Mouse (Mus musculus) midbrain, postnatal 0 days (tissue): ENCODE results near the gene Sptlc3. TPM values are rescaled to one million over a fixed set of nuclear protein-coding genes. Genes with fewer than 3 reads are reported as not detected.

ENCODE experiments used
- ATAC-seq: fragments of 200-750 bp; cut with Nextera tagmentation; 2 replicates; pipeline ENCODE4 v1.8.0; 2017; ENCODE audit warnings: moderate number of reproducible peaks, mild to moderate bottlenecking, moderate TSS enrichment, moderate library complexity; ENCODE audit not compliant: low FRiP score
- DNase-seq: peaks from one replicate; pipeline ENCODE4 v3.0.0-alpha.2; 2015; ENCODE audit warnings: low spot score
- H3K27ac ChIP-seq: fragments of 300-500 bp; sonication (generic); 2 replicates; pipeline ENCODE4 v1.5.1; 2014; ENCODE audit warnings: low read depth, mild to moderate bottlenecking, low read length, mixed read lengths
- H3K27me3 ChIP-seq: fragments of 300-500 bp; sonication (generic); 2 replicates; pipeline ENCODE4 v1.6.1; 2014; ENCODE audit warnings: low read length, control low read depth, mixed read lengths; ENCODE audit not compliant: insufficient read depth
- H3K36me3 ChIP-seq: fragments of 300-500 bp; sonication (generic); 2 replicates; pipeline ENCODE4 v1.6.1; 2014; ENCODE audit warnings: low read length, control low read depth, mixed read lengths; ENCODE audit not compliant: insufficient read depth
- H3K4me1 ChIP-seq: fragments of 300-500 bp; sonication (generic); 2 replicates; pipeline ENCODE4 v1.6.1; 2014; ENCODE audit warnings: mild to moderate bottlenecking, control low read depth, antibody characterized with exemption, low read length, mixed read lengths; ENCODE audit not compliant: insufficient read depth
- H3K4me2 ChIP-seq: fragments of 300-500 bp; sonication (generic); 2 replicates; pipeline ENCODE4 v1.6.1; 2014; ENCODE audit warnings: low read depth, mild to moderate bottlenecking, low read length, mixed read lengths; ENCODE audit not compliant: poor library complexity, severe bottlenecking
- H3K4me3 ChIP-seq: fragments of 300-500 bp; sonication (generic); 2 replicates; pipeline ENCODE4 v1.5.1; 2014; ENCODE audit warnings: low read depth, mild to moderate bottlenecking, low read length, moderate library complexity
- H3K9ac ChIP-seq: fragments of 300-500 bp; sonication (generic); replicated peaks from 2 replicates; pipeline ENCODE4 v1.6.1; 2014; ENCODE audit warnings: mild to moderate bottlenecking, low read length, moderate library complexity, mixed read lengths; ENCODE audit not compliant: poor library complexity, severe bottlenecking
- H3K9me3 ChIP-seq: fragments of 300-500 bp; sonication (generic); 2 replicates; pipeline ENCODE4 v1.6.1; 2016; ENCODE audit warnings: low read length, control low read depth
- CTCF ChIP-seq: IDR thresholded peaks from 2 replicates; pipeline ENCODE4 v1.5.1; 2016; ENCODE audit warnings: antibody characterized with exemption, mild to moderate bottlenecking
- WGBS: fragments of 180-500 bp; shearing (Covaris S2); extraction: QIAGEN DNeasy Blood & Tissue Kit; methylation state at CpG from one replicate; pipeline ENCODE4 v1.1.7; 2014; 5-methylcytosine and 5-hydroxymethylcytosine counted together
- polyA plus RNA-seq: library from polyadenylated mRNA; unstranded; fragments of >200 nt; fragmentation: Nextera tagmentation; extraction: Ambion mirVana; gene quantifications from 2 replicates; pipeline ENCODE4 v1.2.1, GENCODE M21; 2015
- total RNA-seq: library from RNA; depleted of rRNA; stranded (reverse); fragments of >200 nt; gene quantifications from 2 replicates; pipeline ENCODE4 v1.2.3, GENCODE M21; 2014

The Sptlc3 gene
- total and polyA plus RNA-seq, 2 experiments from 2014 or later: 0.22 to 0.59 TPM

- no peaks in the 10 kb centered on the region for H3K27me3 ChIP-seq
- H3K9ac ChIP-seq: no peak overlapping the region
- H3K4me1 ChIP-seq: no peaks in the 10 kb centered on the region; the same call in 1 of the 2 replicates
- TF ChIP-seq CTCF: no peak
- 17% methylated on average over 7 of the region's 7 CpGs for WGBS
- no peak overlapping the region for H3K27ac ChIP-seq
- no peaks in the 10 kb centered on the region for H3K9me3 ChIP-seq
- no peaks in the 10 kb centered on the region for H3K36me3 ChIP-seq
- ATAC-seq (no peak), DNase-seq (no peak)
- no peak overlapping the region for H3K4me2 ChIP-seq
- H3K4me3 ChIP-seq: no peak overlapping the region
Observed at GRCm38 (mm10) chr2:139601543-139602194, 108.0 kb downstream of the Sptlc3 start.

- Histone ChIP-seq H3K27ac (no peak overlapping the region), H3K4me2 (no peak overlapping the region), H3K9me3 (no peaks in the 10 kb centered on the region), H3K9ac (no peak overlapping the region), H3K27me3 (no peaks in the 10 kb centered on the region), H3K4me1 (peaks cover 15% of the 10 kb centered on the region; the same call in 1 of the 2 replicates), H3K36me3 (no peaks in the 10 kb centered on the region), H3K4me3 (no peak overlapping the region)
- ATAC-seq (no peak), DNase-seq (no peak)
- 37% methylated on average over 3 of the region's 3 CpGs for WGBS
- TF ChIP-seq CTCF: no peak
Observed at GRCm38 (mm10) chr2:139608167-139608566, 114.5 kb downstream of the Sptlc3 start.

- no peaks in the 10 kb centered on the region for H3K27me3 ChIP-seq
- no peak overlapping the region; the same call in 1 of the 2 replicates for H3K4me2 ChIP-seq
- ATAC-seq (no peak), DNase-seq (peak; percentile 34)
- no peaks in the 10 kb centered on the region for H3K36me3 ChIP-seq
- no peak overlapping the region for H3K4me3 ChIP-seq
- peaks cover 15% of the 10 kb centered on the region; the same call in 1 of the 2 replicates for H3K4me1 ChIP-seq
- no peaks in the 10 kb centered on the region for H3K9me3 ChIP-seq
- TF ChIP-seq CTCF: no peak
- H3K27ac ChIP-seq: no peak overlapping the region
- no peak overlapping the region for H3K9ac ChIP-seq
- 12% methylated on average over 7 of the region's 7 CpGs for WGBS
Observed at GRCm38 (mm10) chr2:139608810-139609209, 115.1 kb downstream of the Sptlc3 start.

- H3K9me3 ChIP-seq: no peaks in the 10 kb centered on the region
- no peak overlapping the region; the same call in 1 of the 2 replicates for H3K4me2 ChIP-seq
- TF ChIP-seq CTCF: no peak
- H3K27me3 ChIP-seq: no peaks in the 10 kb centered on the region
- 31% methylated on average over 7 of the region's 7 CpGs for WGBS
- H3K4me3 ChIP-seq: no peak overlapping the region
- no peak overlapping the region for H3K9ac ChIP-seq
- no peaks in the 10 kb centered on the region for H3K36me3 ChIP-seq
- peaks cover 15% of the 10 kb centered on the region; the same call in 1 of the 2 replicates for H3K4me1 ChIP-seq
- H3K27ac ChIP-seq: no peak overlapping the region
- ATAC-seq (no peak), DNase-seq (no peak)
Observed at GRCm38 (mm10) chr2:139609231-139609630, 115.5 kb downstream of the Sptlc3 start.

GRCm38 (mm10) chr2:139609662-139610291, 116.1 kb downstream of the Sptlc3 start:
- Histone ChIP-seq H3K27ac (no peak overlapping the region), H3K4me1 (peaks cover 15% of the 10 kb centered on the region; the same call in 1 of the 2 replicates), H3K9me3 (no peaks in the 10 kb centered on the region), H3K4me2 (no peak overlapping the region), H3K36me3 (no peaks in the 10 kb centered on the region), H3K9ac (no peak overlapping the region), H3K4me3 (no peak overlapping the region), H3K27me3 (no peaks in the 10 kb centered on the region)
- 16% methylated on average over 8 of the region's 8 CpGs for WGBS
- ATAC-seq (no peak), DNase-seq (peak; percentile 36)
- no peak for TF ChIP-seq CTCF

- Histone ChIP-seq H3K4me1 (peaks cover 15% of the 10 kb centered on the region; the same call in 1 of the 2 replicates), H3K4me2 (no peak overlapping the region), H3K27ac (no peak overlapping the region), H3K27me3 (no peaks in the 10 kb centered on the region), H3K4me3 (no peak overlapping the region), H3K9me3 (no peaks in the 10 kb centered on the region), H3K36me3 (no peaks in the 10 kb centered on the region), H3K9ac (no peak overlapping the region)
- TF ChIP-seq CTCF: no peak
- no peak for ATAC-seq
- DNase-seq: no peak
- 49% methylated on average over 10 of the region's 10 CpGs for WGBS
Observed at GRCm38 (mm10) chr2:139612410-139613107, 118.8 kb downstream of the Sptlc3 start.
